Mouse (Mus musculus) lung, postnatal 0 days (tissue): ENCODE results near the gene Dhx9.

ENCODE experiments used
- CTCF ChIP-seq: IDR thresholded peaks from 2 replicates; pipeline ENCODE4 v1.5.1; 2016; ENCODE audit warnings: antibody characterized with exemption, mild to moderate bottlenecking
- EP300 ChIP-seq: IDR thresholded peaks from 2 replicates; pipeline ENCODE4 v1.6.1; 2016; ENCODE audit warnings: antibody characterized with exemption, mild to moderate bottlenecking, control low read depth

DNA sequence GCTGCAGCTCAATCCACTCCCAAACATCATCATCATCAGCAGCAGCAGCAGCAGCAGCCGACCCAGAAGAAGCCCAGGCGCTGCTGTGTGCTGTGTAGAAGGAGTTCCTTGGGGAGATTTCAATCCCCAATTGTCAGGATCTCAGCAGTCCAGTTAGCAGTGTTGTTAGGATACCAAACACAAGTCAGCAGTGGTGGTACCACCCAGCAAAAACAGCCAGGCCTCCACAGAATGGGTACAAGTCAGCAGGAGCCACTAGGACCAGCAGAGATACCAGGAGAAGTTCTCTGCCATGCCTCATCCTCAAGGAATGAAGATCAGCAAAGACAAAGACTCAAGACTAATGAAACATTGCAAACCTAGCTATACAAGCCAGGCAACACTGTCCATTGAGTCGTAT lies 45.8 kb downstream of the Dhx9 start:
- TF ChIP-seq CTCF = no peak
- no peak for TF ChIP-seq EP300
